Mouse (Mus musculus): Measurements from ENCODE around the gene Sv2b.
"Not testable (repeated sequence)": the region's sequence is repeated elsewhere in the genome, so short reads cannot be mapped to it uniquely, and the experiment has no call there.

Sv2b gene

DNA sequence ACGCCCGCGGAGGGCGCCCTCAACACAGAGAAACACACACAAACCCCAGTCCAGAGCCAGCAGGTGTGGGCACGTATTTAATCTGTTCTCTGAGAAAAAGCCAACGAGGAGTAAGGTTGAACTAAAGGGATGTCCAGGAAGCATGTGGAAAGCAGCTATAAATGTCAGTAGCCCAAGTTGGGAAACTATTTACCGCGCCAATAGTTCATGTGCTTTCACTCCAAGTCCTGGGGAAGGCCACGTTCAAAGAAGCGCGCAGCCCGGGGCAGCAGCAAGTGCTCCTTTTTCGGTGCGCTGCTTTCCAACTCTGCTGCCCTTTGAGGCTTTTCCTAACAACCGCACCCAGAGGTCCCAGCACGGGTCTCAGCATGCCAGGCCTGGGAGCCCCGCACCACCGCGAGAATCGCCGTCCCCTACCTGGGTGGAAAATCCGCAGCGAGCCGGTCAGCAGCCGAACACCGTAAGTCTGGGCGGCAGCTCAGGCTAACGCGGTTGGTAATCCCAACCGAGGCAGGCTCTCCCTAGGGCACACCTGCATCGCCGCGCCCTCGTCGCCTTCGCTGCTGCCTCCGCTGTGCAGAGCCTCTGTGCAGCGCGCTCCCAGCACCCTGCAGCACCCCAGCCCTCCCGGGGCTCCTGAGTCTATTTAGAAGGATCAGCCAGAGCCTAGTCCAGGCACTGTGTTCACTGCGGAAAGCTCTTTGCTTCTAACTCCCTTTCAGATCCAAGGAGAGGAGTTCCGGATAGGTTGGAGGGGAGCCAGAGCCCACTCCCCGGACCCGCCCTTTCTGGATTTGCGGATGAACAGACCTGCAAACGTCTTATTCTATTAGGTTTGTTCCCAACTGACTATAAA lies at the start of gene Sv2b:
Gene Sv2b (minus strand): TSS at position 806 of the 856 bp plus-strand sequence.
- DNase-seq (ENCODE audit: low spot score): no peak

DNA sequence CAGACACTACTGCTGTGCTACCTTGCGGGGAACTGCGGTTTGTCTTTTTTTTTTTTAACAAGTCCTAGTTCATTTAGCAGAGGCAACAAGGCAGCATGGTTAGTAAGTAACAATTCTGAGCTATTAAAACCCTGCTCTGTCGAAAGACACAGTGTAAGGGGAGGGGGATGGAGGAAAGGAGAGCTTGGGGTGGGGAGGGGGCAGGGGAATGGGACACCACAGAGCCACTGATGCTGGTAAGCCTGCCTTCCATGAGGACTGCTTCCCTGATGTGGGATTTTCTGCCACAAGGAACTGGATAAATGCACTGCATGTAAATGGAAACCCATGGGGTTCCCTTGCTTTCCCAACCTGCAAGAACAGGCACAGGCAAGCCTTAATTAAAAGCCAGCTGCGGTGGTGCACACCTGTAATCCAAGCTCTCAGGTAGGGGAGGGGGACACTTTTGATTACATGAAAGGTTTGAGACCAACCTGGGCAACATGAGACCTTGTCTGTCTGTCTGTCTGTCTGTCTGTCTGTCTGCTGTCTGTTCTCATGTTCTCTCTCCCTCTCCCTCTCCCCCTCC lies 49.3 kb upstream of the Sv2b start:
- DNase-seq (ENCODE audit: low spot score): no peak

DNA sequence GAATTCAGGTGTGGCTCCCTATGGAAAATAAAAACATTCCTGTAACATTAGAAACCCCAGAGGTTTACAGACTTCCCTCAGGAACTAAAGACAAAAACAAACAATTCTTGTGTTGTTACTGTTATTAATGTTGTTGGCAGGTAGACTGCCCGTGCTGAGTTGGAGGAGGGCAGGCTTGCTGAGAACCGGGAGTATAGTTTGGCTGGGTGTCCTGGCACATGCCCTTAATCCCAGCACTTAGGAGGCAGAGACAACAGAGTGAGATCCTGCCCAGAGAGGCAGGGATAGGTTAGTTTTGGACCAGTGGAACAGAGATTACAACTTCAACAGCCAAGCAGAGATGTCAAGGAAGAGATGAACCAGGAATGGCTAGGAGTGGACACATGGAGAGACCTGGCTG lies 46.5 kb upstream of the Sv2b start:
- DNase-seq (ENCODE audit: low spot score): no peak

DNA sequence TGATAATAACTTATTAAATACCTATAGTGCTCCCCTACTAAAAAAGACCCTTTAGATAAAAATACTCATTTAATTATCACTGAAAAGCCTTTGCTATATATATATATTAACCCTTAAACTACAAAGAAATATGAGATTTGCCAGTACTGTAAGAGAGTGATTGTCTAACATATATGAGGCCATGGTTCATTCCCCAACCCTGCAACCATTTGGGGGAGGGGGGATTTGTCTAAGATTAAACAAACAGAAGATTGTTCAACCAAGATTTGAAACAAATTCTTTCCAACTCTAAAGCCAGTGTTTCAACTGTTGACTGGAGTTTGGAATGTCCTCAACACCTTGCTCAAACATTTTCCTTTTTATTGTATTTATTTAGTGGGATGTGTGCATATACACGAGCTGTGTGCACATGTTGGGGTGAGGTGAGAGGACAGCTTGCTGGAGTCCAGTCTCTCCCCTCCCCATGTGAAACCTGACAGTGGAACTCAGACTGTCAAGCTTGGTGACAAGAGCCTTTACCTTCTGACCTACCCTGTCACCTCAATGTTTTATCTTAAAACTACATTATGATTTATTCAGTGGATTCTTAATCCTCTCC lies 43.8 kb upstream of the Sv2b start:
- no peak for DNase-seq (ENCODE audit: low spot score)

DNA sequence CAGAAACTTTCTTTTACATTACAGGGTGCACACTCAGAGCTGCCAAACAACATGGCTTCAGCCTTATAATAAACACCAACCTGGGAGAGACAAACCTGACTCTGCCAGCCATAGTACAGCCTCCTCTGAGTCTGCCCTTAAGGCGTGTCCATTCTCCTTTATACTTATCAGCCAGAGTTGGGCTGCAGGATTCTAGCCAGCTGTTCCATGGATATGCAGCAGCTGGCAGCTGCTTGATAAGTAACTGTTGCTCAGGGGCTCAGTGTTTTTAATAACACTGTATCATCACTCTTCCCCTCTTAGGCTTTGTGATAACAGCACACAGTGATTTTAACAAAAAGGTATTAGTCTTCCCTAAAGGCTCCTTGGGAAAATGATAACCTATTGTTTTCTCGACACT lies 41.1 kb upstream of the Sv2b start:
- no peak for DNase-seq (ENCODE audit: low spot score)

DNA sequence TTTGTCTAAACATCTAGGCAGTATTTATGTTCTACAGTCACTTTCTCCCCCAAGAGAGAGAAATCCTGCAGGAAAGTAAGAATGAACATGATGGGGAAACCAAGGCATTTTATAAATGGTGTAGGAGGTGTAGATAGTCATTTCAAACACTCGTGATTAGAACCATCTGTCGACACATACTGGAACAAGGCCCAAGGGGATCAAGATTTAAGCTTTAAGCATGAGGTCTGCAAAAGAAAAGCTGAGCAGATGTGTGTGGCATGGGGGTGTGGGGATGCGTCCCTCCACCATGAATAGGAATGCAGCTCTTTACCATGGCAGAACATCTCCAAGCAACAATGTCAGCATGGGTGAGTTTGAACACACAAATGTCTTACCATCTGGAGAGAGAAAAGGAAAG lies 23.2 kb upstream of the Sv2b start:
- DNase-seq (ENCODE audit: low spot score): no peak

DNA sequence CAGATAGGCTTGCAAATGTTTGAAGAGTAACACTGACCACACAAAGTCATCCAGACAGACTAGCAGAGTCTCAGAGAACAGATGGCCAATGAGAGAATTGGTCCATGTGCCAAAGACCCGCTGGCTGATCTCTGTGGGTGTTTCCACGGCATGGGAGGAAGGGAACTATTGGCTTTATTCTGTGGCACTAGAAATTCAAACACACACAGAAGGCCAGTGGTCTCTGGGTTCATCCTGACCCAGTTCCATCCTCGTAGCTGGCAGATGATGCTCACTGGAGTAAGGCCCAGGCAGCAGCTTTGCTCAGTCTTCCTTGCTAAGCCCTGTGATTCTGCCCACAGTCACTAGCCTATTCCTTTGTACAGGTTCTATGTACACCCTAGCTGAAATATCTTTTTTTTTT lies 20.7 kb upstream of the Sv2b start:
- DNase-seq (ENCODE audit: low spot score): no peak

DNA sequence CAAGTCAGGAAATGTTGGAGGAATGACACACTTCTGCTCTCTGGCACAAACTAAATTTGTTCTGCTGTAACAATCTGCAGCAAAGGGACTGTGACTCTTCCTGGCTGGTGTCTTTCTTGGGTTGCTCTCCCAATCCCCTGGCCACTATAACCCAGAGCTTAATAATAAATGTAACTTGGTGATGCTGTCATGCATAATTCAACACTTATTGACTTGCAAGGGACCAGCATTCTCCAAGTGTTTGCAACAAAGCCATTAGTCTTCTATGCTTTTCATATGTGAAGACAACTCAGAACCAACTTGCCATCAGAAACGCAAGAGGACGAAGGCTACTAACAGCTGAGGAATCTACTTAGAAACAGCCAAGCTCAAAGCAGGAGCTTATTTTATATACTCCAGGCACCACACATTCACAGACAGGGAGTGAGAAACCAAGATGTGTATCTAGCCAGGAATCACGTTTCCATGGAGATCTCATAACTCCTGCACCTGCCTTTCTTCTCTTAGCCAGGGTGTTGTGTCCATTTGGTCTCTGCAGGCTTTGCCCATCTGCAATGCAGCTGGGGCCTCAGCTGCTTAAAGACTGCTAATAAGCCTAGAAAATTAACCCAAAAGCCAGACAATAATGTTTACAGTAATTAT lies 19.8 kb upstream of the Sv2b start:
- DNase-seq (ENCODE audit: low spot score): no peak

DNA sequence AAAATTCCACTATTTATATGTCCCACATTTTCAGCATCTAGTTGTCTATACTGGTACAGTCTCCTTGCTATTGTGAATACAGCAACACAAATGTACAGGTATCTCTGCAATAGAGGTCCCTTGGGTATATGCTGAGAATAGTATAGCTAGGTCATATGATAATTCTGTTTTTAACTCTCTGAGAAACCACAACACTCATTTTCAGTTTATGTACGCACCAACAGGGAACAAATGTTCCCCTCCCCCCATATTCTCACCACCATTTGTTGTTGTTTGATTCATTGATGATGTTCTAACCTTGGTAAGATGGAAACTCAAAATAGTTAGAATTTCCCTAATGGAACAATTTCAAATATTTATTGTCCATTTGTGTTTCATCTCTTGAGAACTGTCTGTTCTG lies 16.2 kb upstream of the Sv2b start:
- no peak for DNase-seq (ENCODE audit: low spot score)

DNA sequence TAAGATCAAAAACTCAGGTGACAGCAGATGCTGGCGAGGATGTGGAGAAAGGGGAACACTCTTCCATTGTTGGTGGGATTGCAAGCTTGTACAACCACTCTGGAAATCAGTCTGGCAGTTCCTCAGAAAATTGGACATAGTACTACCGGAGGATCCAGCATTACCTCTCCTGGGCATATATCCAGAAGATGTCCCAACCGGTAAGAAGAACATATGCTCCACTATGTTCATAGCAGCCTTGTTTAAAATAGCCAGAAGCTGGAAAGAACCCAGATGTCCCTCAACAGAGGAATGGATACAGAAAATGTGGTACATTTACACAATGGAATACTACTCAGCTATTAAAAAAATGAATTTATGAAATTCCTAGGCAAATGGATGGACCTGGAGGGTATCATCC lies 13.7 kb upstream of the Sv2b start:
- not testable (repeated sequence) for DNase-seq (ENCODE audit: low spot score)

DNA sequence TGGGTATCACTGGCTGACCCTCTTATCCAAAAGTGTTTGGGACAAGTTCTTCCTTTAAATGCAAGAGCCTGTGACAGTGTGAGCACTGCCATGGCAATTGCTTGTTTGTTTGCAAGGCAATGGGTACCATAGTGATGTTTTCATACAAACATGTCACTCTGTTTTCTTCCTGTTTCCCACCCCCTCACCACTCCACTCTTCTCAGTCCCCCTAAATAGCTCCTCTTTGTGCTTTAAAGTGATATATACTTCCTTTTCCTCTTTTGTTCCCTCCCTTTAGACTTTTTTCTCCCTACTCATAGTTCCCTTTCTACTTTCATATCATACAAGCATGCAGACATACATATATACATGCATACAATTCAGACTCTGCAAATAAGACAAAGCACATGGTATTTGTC lies 10.9 kb upstream of the Sv2b start:
- no peak for DNase-seq (ENCODE audit: low spot score)

DNA sequence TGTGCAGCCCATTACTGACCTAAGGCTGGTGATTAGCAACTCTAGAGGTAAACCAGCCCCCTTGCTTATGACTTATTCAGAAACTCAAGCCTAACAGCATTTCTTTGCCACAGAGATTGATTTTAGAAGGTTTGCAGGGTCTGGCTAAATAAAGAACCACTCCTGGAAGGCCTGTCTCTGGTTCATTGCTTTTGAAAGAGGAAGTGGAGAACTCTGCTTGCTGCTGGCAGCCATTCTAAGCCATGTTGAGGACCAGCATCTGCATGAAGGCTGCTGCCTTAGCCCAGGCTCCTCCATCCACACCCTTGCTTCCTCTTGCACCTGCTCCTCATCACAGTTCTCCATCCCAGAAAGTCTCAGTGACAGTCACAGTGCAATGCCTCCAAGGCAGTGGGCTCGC lies 9.3 kb upstream of the Sv2b start:
- no peak for DNase-seq (ENCODE audit: low spot score)

DNA sequence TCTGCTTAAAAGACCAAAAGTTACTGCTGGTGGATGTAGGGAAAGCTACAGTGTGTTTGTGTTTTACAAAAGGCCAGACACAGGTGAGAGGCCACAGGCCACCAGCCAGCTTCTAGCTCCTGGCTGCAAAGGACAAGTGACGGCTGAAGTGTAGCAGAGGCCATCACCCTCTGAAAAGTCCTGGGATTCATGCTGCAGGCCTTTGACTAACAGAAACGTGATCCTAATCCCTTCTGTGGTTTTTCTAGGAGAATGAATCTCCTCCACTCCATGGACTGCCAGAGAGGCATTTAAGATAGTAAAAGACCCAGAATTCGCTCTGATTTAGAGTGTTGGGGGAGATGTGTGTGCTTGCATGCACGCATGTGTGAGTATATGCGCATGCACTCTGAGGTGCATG lies 5.8 kb upstream of the Sv2b start:
- DNase-seq (ENCODE audit: low spot score): no peak

DNA sequence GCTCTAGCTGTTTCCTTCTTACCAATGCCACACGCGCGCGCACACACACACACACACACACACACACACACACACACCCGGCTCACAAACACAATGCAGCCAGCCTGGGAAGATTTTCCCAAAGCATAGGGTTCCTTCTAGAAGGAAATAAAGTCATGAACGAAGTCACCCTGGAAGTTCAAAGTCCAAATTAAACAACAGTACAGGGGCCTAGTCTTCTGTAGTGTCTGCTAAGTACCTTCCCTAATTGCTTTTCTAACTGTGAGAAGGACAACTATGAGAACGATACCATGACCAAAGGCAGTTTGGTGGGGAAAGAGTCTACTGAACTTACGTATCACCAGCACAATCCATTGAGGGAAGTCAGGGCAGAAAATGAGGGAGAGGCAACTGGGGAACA lies 508 bp upstream of the Sv2b start:
- no peak for DNase-seq (ENCODE audit: low spot score)

DNA sequence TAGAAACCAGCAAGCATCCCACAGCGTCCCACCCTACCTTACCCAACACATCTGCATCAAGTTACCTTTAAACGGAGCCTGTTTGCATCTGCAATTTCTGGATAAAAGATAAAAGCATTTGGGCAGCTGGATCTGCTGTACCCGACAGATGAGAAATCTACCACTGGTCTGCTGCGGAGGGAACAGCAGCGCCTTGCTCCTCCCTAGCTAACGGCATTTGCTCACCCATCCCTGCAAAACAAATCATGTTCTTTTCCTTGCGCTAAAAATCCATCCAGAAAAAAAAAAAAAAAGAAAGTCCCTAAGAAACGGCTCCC lies 964 bp downstream of the Sv2b start:
- DNase-seq (ENCODE audit: low spot score): no peak

DNA sequence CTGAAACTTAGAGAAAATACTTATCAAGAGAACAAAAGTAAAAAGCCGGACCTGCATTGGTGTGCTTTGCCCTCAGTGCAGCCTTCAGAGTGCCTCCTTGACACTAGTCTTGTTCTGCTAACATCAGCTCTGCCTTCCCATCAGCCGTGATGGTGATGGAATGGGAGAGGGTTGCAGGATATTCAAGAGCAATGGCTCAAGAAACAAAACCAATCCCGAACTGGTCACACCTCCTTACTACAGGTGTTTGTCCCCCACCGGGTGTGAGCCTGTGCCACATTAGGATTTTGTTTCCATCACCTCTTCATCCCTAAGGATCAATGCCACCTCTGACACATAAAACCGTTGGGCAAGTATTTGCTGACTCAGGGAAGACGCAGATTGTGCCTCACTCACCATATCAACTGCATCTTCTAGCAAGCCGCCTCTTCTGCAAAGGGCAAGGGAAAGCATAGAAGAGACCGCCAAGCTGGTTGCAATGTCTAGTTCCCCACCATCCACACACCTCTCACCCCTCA lies 1.4 kb downstream of the Sv2b start:
- no peak for DNase-seq (ENCODE audit: low spot score)

DNA sequence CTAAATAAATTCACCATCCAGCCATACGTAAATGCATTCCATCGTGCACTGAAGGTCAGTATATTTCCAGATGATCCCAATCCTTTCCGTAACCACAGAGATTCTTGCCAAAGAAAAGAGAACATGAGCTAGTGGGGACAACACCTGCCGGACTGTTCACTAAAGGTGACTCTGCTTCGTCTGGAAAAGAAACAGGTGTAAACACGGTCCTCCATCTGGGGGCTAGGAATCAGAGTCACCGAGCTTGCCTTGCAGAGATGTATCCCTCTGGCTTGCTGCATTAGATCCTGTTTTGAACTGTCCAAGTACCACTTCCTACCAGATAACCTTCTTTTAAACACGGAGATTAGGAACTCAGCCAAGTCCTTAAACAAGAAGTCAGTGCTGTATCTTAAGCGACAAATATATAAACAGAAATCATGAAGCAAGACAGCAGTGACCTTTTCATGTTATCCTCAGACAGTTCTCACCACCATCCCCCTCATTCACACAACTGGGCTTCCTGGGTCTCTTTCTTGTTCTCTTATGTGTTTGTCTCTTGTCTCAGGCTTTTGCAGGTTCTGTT lies 3.1 kb downstream of the Sv2b start:
- DNase-seq (ENCODE audit: low spot score): no peak

DNA sequence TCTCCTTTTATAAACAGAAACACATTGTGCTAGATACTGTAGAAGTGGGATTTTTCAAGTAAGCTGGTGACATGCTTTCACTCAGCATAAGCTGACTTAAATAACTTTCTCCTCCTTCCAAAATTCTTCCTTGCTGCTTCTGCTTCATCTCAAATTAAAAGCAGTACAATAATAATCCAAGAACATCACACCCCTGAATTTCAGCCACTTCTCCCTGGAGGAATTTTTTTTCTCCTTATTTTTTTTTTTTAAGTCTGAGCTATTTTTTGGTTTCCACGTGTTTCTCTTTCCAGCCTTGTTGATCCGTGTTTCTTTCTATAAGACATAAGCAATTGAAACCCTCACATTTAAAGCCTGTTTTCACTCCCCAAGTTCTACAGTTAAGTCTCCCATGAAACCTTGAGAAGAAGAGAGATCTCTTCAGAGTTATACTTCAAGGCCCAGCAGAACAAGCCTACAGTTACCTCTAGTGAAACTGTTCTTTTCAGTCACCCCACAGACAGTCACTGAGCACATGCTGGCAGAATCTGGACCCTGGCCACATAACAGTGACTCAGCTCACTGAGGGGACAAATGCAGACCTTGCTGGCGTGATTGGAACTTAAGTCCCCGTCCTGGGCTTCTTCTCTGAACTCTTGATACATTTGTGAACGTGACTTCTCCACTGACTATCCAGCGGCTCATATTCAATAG lies 6.4 kb downstream of the Sv2b start:
- DNase-seq (ENCODE audit: low spot score): no peak

DNA sequence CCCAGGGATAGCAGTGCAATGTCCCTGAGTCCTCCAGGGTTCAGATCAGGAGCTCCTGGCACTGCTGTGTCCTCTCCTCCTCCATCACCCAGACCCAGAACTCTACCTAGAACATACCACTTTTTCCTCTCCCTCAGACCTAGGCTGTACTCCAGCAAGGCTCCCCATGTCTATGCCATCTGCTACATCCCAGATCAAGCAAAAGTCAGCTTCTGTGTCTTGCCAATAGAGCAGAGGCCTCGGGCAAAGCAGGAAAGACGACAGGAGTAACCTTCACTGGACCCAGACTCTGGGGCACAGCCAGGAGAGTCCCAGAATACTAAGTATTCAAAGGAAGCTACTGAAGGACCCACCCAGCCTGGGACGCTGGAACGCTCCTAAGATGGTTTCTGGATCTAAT lies 9.8 kb downstream of the Sv2b start:
- DNase-seq (ENCODE audit: low spot score): no peak

DNA sequence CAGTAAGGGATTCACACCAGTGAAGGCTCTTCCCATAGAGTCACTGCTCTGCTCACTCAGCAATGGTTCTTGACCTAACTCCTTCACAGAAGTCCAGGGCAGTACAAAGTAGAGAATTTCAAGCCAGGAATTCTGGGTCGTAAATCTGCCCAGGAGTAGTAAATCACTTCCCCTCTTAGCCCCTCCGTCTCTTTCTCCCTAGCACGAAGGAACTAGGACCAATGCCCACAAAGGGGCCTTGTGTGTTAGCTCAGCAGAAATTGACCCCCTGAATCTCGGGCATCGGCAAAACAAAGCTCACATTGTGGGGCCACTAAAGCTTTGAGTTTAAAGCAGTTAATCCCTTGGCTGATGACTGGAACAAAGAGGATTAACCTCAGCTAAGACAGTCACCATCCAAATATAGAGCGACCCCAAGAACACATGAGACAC lies 12.4 kb downstream of the Sv2b start:
- DNase-seq (ENCODE audit: low spot score): no peak

DNA sequence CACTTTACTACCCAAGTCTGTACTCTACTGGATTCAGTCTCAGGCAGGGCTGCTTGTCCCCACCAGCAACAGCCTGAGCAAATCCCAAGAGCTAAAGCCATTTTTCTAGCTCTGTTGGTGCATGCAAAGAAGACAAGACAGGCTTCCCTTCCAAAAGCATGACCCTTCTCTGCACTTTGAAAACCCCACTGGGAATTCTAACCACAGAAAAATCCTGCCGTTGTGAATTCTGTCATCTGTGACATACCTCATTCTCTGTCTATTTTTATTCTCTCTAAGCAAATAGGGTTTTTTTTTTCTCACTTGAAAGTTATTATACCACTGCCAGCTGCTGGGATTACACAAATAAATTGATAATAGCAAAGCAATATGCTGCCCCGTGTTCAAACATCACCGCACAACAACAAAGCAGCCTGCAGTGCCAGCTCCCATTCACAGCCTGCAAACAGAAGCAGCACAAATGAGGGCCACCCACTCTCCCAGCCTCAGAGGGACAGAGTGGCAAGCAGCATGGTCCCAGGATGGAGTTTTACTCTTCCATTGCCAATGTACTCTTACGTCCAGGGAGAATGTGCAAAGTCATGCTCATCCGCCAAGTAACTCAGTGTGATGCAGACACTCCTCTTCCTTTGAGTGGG lies 13.7 kb downstream of the Sv2b start:
- no peak for DNase-seq (ENCODE audit: low spot score)

DNA sequence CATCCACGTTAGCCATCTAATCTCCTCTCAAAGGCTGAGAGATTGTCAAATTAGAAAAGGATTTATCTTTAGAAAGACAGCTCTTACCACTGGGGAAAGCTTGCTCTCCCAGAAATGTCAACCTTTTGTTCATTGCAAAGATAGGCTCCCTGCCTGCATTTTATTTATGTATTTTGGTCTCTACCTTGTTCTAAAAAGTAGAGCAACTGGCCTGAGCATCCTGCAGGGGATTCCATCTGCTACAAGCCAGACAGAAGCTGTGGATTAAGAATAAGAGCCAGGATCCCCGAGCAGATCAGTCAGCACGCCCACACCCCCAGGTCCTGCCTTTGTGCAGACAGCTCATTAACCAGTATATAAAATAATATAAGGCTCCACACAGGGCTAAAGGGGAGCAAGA lies 16.8 kb downstream of the Sv2b start:
- no peak for DNase-seq (ENCODE audit: low spot score)
